Mouse (Mus musculus) macrophage (primary cell): ENCODE results near the gene 3830403N18Rik. TPM values are rescaled to one million over a fixed set of nuclear protein-coding genes. Genes with fewer than 3 reads are reported as not detected.
"Not testable (repeated sequence)": the region's sequence is repeated elsewhere in the genome, so short reads cannot be mapped to it uniquely, and the experiment has no call there.

Experiments
- H3K27ac ChIP-seq: fragments of 350-480 bp; formaldehyde crosslinking; 2 replicates; pipeline ENCODE4 v1.9.0; 2021
- H3K36me3 ChIP-seq: fragments of 350-480 bp; formaldehyde crosslinking; 2 replicates; pipeline ENCODE4 v1.9.0; 2021; ENCODE audit errors: inconsistent target
- H3K4me3 ChIP-seq: fragments of 350-480 bp; formaldehyde crosslinking; 2 replicates; pipeline ENCODE4 v1.9.0; 2021; ENCODE audit errors: inconsistent target
- H3K79me2 ChIP-seq: fragments of 350-480 bp; formaldehyde crosslinking; 2 replicates; pipeline ENCODE4 v1.9.0; 2021; ENCODE audit errors: inconsistent target
- WGBS: methylation state at CpG from one replicate; pipeline ENCODE4 v1.1.7; 2026; ENCODE audit warnings: inconsistent platforms; ENCODE audit not compliant: missing documents; 5-methylcytosine and 5-hydroxymethylcytosine counted together
- polyA plus RNA-seq: library from polyadenylated mRNA; stranded (reverse); fragments of 250-400 nt; gene quantifications from 3 replicates; pipeline ENCODE4 v1.2.4, GENCODE M21; 2018; ENCODE audit warnings: inconsistent platforms
- total RNA-seq, 78 experiments: library from RNA; depleted of rRNA; stranded (reverse); fragments of 250-400 nt; gene quantifications; 1 replicate in 9 of 78; 2 replicates in 24 of 78; 3 replicates in 43 of 78; 4 replicates in 2 of 78; pipeline ENCODE4 v1.2.4; 2018; ENCODE audit warnings: inconsistent platforms in 56 of 78

The 3830403N18Rik gene
- total RNA-seq (2018; cell fraction: chromatin; rRNA removed): 1 to 10 TPM in 2 of 26 experiments, under 1 TPM in 3, not detected in 21; 0.49 to 1.4 (median 0.86) TPM
- total RNA-seq (2018; cell fraction: cytosol; rRNA removed): 1 to 10 TPM in 23 of 26 experiments, under 1 TPM in 3; 0.63 to 2.9 (median 1.6) TPM
- 1 to 10 TPM in 9 of 26 experiments, under 1 TPM in 9, not detected in 8; 0.46 to 1.9 (median 1.0) TPM for total RNA-seq (2018; cell fraction: nucleus; rRNA removed)
- polyA plus RNA-seq: 1.3 to 3.3 TPM (median 3.2 TPM) in 3 replicates

DNA sequence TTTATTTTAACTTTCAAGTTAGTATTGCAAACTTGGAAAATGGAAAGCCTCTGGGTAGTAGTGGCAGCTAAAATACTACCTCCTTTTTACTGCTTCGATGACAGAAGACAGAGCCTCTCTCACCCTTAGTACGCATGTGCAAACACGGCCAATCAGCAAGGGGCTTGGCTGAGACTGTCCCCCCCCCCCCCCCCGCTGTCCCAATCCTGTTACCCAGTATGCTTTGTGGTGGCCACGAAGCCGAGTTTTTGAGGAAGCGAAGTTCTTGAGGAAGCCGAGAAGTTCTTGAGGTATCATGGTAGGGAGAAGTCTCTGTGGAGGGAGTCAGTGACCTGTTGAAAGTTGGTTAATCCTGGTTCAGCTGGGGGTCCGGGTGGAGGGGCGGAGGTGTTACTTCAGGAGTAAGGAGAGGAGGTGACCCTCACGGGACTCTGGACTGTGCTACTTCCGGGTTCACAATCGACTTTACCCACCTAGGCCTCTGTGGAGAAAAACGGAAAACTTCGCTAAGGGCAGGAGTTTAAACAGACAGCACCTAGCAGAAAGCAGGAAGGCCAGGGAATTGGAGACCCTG lies at the start of gene 3830403N18Rik:
TSS of gene 3830403N18Rik (plus strand) at position 237 of the 574 bp plus-strand sequence.
- H3K27ac ChIP-seq, H3K4me3 ChIP-seq, H3K36me3 ChIP-seq, H3K79me2 ChIP-seq: not testable (repeated sequence)
- 100% methylated on average over 1 of the region's 15 CpGs for WGBS

GRCm38 (mm10) chrX:56151396-56151795 lies 15.0 kb downstream of the 3830403N18Rik start:
- WGBS: 100% methylated on average over 2 of the region's 2 CpGs
- Histone ChIP-seq H3K36me3 (no peaks in the 10 kb centered on the region), H3K4me3 (no peak overlapping the region), H3K27ac (no peak overlapping the region), H3K79me2 (no peaks in the 10 kb centered on the region)

GRCm38 (mm10) chrX:56186449-56186848 lies 50.1 kb downstream of the 3830403N18Rik start:
- not testable (repeated sequence) for H3K79me2 ChIP-seq, H3K27ac ChIP-seq, H3K36me3 ChIP-seq, H3K4me3 ChIP-seq
- no CpG with 5 or more reads among the region's 1 CpGs for WGBS

Other genes with a start within 250 kb of the 3830403N18Rik start
- gene Gm773, start 76.3 kb downstream of the 3830403N18Rik start, polyA plus RNA-seq: not detected in 3 replicates
- 2.1 to 3.6 TPM (median 2.5 TPM) in 3 replicates for gene Zfp449, start 209.8 kb downstream of the 3830403N18Rik start, polyA plus RNA-seq
- gene Smim10l2a, start 238.0 kb downstream of the 3830403N18Rik start, polyA plus RNA-seq: 0.39 to 0.54 TPM (median 0.40 TPM) in 3 replicates